Mouse (Mus musculus) CH12.LX (cell line): ENCODE data around the gene Zfp451. TPM values are rescaled to one million over a fixed set of nuclear protein-coding genes. Genes with fewer than 3 reads are reported as not detected.

Experiments
- DNase-seq: peaks from one replicate; pipeline ENCODE4 v3.0.0-alpha.2; 2013; ENCODE audit errors: extremely low read depth
- H3K27ac ChIP-seq: 2 replicates; pipeline ENCODE4 v1.5.1; 2012; ENCODE audit warnings: low read depth, mild to moderate bottlenecking, control low read depth, moderate library complexity; ENCODE audit not compliant: insufficient read depth
- H3K27me3 ChIP-seq: replicated peaks from 2 replicates; pipeline ENCODE3; 2012; ENCODE audit warnings: inconsistent platforms
- H3K36me3 ChIP-seq, 2 experiments: replicated peaks in 1 of 2; 2 replicates each; pipeline versions ENCODE3 to v1.6.1; 2012; ENCODE audit warnings: inconsistent platforms in 1 of 2, low read length in 1 of 2, mild to moderate bottlenecking in 1 of 2, mixed read lengths in 1 of 2, moderate library complexity in 1 of 2; ENCODE audit not compliant: control insufficient read depth in 1 of 2, insufficient read depth in 1 of 2
- H3K4me1 ChIP-seq, 2 experiments: 2 replicates each; pipeline ENCODE4 v1.6.1; 2012; ENCODE audit warnings: inconsistent platforms in 1 of 2, moderate library complexity in 1 of 2; ENCODE audit not compliant: insufficient read depth in 2 of 2, control insufficient read depth in 1 of 2
- H3K4me2 ChIP-seq: 2 replicates; pipeline ENCODE4 v1.6.1; 2012; ENCODE audit warnings: low read depth, mild to moderate bottlenecking, control low read depth; ENCODE audit not compliant: poor library complexity, insufficient read depth, severe bottlenecking
- H3K4me3 ChIP-seq, 3 experiments: fragments of 150-350 bp in 1 of 3; sonication (generic) in 1 of 3; replicated peaks in 1 of 3; 2 replicates each; pipeline versions ENCODE3 to v1.5.1; 2011 to 2012; ENCODE audit warnings: low read depth in 2 of 3, low read length in 2 of 3, mild to moderate bottlenecking in 2 of 3, moderate library complexity in 2 of 3, control low read depth in 1 of 3, improper control_type of control experiment in 1 of 3, inconsistent platforms in 1 of 3, mixed read lengths in 1 of 3; ENCODE audit not compliant: poor library complexity in 1 of 3
- H3K79me2 ChIP-seq: replicated peaks from 2 replicates; pipeline ENCODE4 v1.6.1; 2012; ENCODE audit warnings: mild to moderate bottlenecking, moderate library complexity; ENCODE audit not compliant: control insufficient read depth, poor library complexity, insufficient read depth, severe bottlenecking; ENCODE audit errors: extremely low read depth
- H3K9ac ChIP-seq: 2 replicates; pipeline ENCODE4 v1.6.1; 2012; ENCODE audit warnings: low read depth, mild to moderate bottlenecking, control low read depth, moderate library complexity; ENCODE audit not compliant: insufficient read depth
- H3K9me3 ChIP-seq: replicated peaks from 2 replicates; pipeline ENCODE3; 2012; ENCODE audit warnings: low read length, inconsistent platforms, mixed read lengths
- BHLHE40 ChIP-seq: IDR thresholded peaks from 2 replicates; pipeline ENCODE4 v1.6.1; 2011; ENCODE audit warnings: mild to moderate bottlenecking, low read depth, low read length, improper control_type of control experiment
- CHD1 ChIP-seq: IDR thresholded peaks from 2 replicates; pipeline ENCODE4 v1.6.1; 2012; ENCODE audit warnings: low read depth, low read length, improper control_type of control experiment, inconsistent platforms
- E2F4 ChIP-seq: IDR thresholded peaks from 2 replicates; pipeline ENCODE4 v1.6.1; 2011; ENCODE audit warnings: low read depth, low read length, improper control_type of control experiment; ENCODE audit not compliant: insufficient replicate concordance
- ELF1 ChIP-seq: IDR thresholded peaks from 2 replicates; pipeline ENCODE4 v1.6.1; 2014; ENCODE audit warnings: low read depth, mild to moderate bottlenecking, inconsistent platforms, low read length, improper control_type of control experiment
- EP300 ChIP-seq: IDR thresholded peaks from 2 replicates; pipeline ENCODE4 v1.6.1; 2011; ENCODE audit warnings: low read length, improper control_type of control experiment
- ETS1 ChIP-seq: conservative IDR thresholded peaks from 2 replicates; pipeline ENCODE4 v1.6.1; 2012; ENCODE audit warnings: low read depth, mild to moderate bottlenecking, inconsistent platforms, low read length, improper control_type of control experiment, moderate library complexity
- GABPA ChIP-seq: IDR thresholded peaks from 2 replicates; pipeline ENCODE4 v1.6.1; 2012; ENCODE audit warnings: low read depth, low read length, improper control_type of control experiment, inconsistent platforms; ENCODE audit not compliant: insufficient replicate concordance
- IRF4 ChIP-seq: IDR thresholded peaks from 2 replicates; pipeline ENCODE4 v1.6.1; 2014; ENCODE audit warnings: low read depth, mild to moderate bottlenecking, inconsistent platforms, low read length, improper control_type of control experiment
- JUN ChIP-seq: IDR thresholded peaks from 2 replicates; pipeline ENCODE4 v1.6.1; 2011; ENCODE audit warnings: low read depth, mild to moderate bottlenecking, low read length, improper control_type of control experiment, moderate library complexity; ENCODE audit not compliant: insufficient read depth
- KAT2A ChIP-seq: IDR thresholded peaks from 2 replicates; pipeline ENCODE4 v1.6.1; 2012; ENCODE audit warnings: low read length, improper control_type of control experiment, inconsistent platforms; ENCODE audit not compliant: insufficient replicate concordance
- MAFK ChIP-seq: IDR thresholded peaks from 2 replicates; pipeline ENCODE4 v1.6.1; 2011; ENCODE audit warnings: low read length, improper control_type of control experiment; ENCODE audit not compliant: insufficient replicate concordance
- MAX ChIP-seq: IDR thresholded peaks from 2 replicates; pipeline ENCODE4 v1.6.1; 2011; ENCODE audit warnings: low read length, improper control_type of control experiment
- MEF2A ChIP-seq: IDR thresholded peaks from 2 replicates; pipeline ENCODE4 v1.6.1; 2014; ENCODE audit warnings: low read depth, mild to moderate bottlenecking, inconsistent platforms, low read length, improper control_type of control experiment, borderline replicate concordance
- MXI1 ChIP-seq: IDR thresholded peaks from 2 replicates; pipeline ENCODE4 v1.6.1; 2011; ENCODE audit warnings: mild to moderate bottlenecking, low read depth, low read length, improper control_type of control experiment
- NRF1 ChIP-seq: IDR thresholded peaks from 2 replicates; pipeline ENCODE4 v1.6.1; 2014; ENCODE audit warnings: low read depth, mild to moderate bottlenecking, inconsistent platforms, low read length, improper control_type of control experiment, moderate library complexity
- PAX5 ChIP-seq: IDR thresholded peaks from 2 replicates; pipeline ENCODE4 v1.6.1; 2012; ENCODE audit warnings: low read length, inconsistent platforms, mixed read lengths
- POLR2A ChIP-seq: IDR thresholded peaks from 2 replicates; pipeline ENCODE4 v1.6.1; 2011; ENCODE audit warnings: low read depth, mild to moderate bottlenecking, improper control_type of control experiment, low read length
- POLR2AphosphoS2 ChIP-seq: IDR thresholded peaks from 2 replicates; pipeline ENCODE4 v1.6.1; 2011; ENCODE audit warnings: low read depth, low read length, improper control_type of control experiment
- RAD21 ChIP-seq: IDR thresholded peaks from 2 replicates; pipeline ENCODE4 v1.6.1; 2011; ENCODE audit warnings: low read depth, mild to moderate bottlenecking, low read length, improper control_type of control experiment, moderate library complexity
- SIN3A ChIP-seq: IDR thresholded peaks from 2 replicates; pipeline ENCODE4 v1.6.1; 2012; ENCODE audit warnings: low read length, improper control_type of control experiment, inconsistent platforms
- SMC3 ChIP-seq: IDR thresholded peaks from 2 replicates; pipeline ENCODE4 v1.6.1; 2011; ENCODE audit warnings: low read depth, low read length, improper control_type of control experiment
- TCF12 ChIP-seq: IDR thresholded peaks from 2 replicates; pipeline ENCODE4 v1.6.1; 2014; ENCODE audit warnings: low read depth, mild to moderate bottlenecking, inconsistent platforms, low read length, improper control_type of control experiment
- USF2 ChIP-seq: conservative IDR thresholded peaks from 2 replicates; pipeline ENCODE4 v1.6.1; 2011; ENCODE audit warnings: low read depth, low read length, improper control_type of control experiment
- ZC3H11A ChIP-seq: IDR thresholded peaks from 2 replicates; pipeline ENCODE4 v1.6.1; 2012; ENCODE audit warnings: low read depth, mild to moderate bottlenecking, inconsistent platforms, low read length, improper control_type of control experiment
- ZKSCAN1 ChIP-seq: IDR thresholded peaks from 2 replicates; pipeline ENCODE4 v1.6.1; 2012; ENCODE audit warnings: low read depth, inconsistent platforms, low read length, improper control_type of control experiment, borderline replicate concordance
- dilution Hi-C: fragments of 300-500 bp; cut with MboI; formaldehyde crosslinking; loops from 2 replicates; pipeline ENCODE4 v1.14.3; 2020; ENCODE audit warnings: low sequenced_read_pairs; ENCODE audit not compliant: extremely low pct_unique_long_range_greater_than_20kb, extremely low pct_ligation_motif_present
- in situ Hi-C: fragments of 300-500 bp; cut with MboI; formaldehyde crosslinking; loops from 3 replicates; pipeline ENCODE4 v1.14.3; 2019; ENCODE audit warnings: low sequenced_read_pairs, low pct_ligation_motif_present, low pct_unique_long_range_greater_than_20kb, mixed read lengths
- polyA plus RNA-seq: library from polyadenylated mRNA; unstranded; fragments of >175 nt; gene quantifications from 2 replicates; pipeline ENCODE4 v1.2.1, GENCODE M21; 2012; ENCODE audit warnings: low read depth; ENCODE audit not compliant: insufficient read length
- total RNA-seq, 2 experiments: library from RNA; depleted of rRNA; stranded (reverse); fragments of 300-350 nt in 1 of 2; fragments of >200 nt in 1 of 2; gene quantifications; 2 replicates each; pipeline ENCODE4 v1.2.3; 2012 to 2014

Zfp451 gene
- total and polyA plus RNA-seq, 3 experiments = 13.9 to 23.0 (median 20.5) TPM

DNA sequence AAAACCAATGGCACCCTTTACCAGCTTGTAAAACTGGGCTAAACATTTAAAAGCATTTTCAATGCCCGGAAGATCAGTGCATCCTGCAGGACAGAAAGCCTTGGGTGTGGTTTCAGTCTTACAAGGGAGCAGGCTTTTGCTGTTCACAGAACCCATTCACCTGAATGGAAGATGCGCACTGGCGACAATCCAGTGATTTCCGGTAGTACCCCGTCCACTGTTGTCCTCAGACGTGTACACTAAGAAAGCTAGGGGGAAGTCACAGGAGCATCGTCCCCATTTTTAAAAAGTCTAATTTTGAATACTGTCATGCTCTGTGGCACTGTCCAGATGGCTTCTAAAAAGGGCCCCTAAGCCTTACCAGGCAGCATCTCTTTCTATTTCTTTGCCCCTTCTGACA lies 58.6 kb downstream of the Zfp451 start:
- Histone ChIP-seq H3K27ac (peak overlapping the region; percentile 0; the same call in 1 of the 2 replicates), H3K9ac (peak overlapping the region; percentile 82), H3K4me2 (peak overlapping the region; percentile 94), H3K4me1 (peaks cover 6 to 36% of the 10 kb centered on the region in 2 experiments), H3K36me3 (peaks cover 3 to 45% of the 10 kb centered on the region in 2 experiments), H3K9me3 (no peaks in the 10 kb centered on the region), H3K4me3 (peak overlapping the region; percentile 70 to 92 (median 89)), H3K79me2 (peaks cover 44% of the 10 kb centered on the region), H3K27me3 (no peaks in the 10 kb centered on the region)
- dilution Hi-C loops = no loop called here
- DNase-seq = peak; percentile 71
- no peak for TF ChIP-seq MEF2A
- no peak for TF ChIP-seq ETS1
- no peak for TF ChIP-seq SIN3A
- no peak for TF ChIP-seq RAD21
- no peak for TF ChIP-seq ZC3H11A
- TF ChIP-seq TCF12 = no peak
- TF ChIP-seq E2F4 = no peak
- TF ChIP-seq SMC3 = no peak
- TF ChIP-seq ZKSCAN1 = no peak
- TF ChIP-seq EP300 = no peak; the same call in 1 of the 2 replicates
- peak; percentile 62 for TF ChIP-seq NRF1
- TF ChIP-seq POLR2AphosphoS2 = no peak
- TF ChIP-seq ELF1 = peak; percentile 16; the same call in 1 of the 2 replicates
- TF ChIP-seq CHD1 = no peak
- no peak; the same call in 1 of the 2 replicates for TF ChIP-seq POLR2A
- in situ Hi-C loops = no loop called here

DNA sequence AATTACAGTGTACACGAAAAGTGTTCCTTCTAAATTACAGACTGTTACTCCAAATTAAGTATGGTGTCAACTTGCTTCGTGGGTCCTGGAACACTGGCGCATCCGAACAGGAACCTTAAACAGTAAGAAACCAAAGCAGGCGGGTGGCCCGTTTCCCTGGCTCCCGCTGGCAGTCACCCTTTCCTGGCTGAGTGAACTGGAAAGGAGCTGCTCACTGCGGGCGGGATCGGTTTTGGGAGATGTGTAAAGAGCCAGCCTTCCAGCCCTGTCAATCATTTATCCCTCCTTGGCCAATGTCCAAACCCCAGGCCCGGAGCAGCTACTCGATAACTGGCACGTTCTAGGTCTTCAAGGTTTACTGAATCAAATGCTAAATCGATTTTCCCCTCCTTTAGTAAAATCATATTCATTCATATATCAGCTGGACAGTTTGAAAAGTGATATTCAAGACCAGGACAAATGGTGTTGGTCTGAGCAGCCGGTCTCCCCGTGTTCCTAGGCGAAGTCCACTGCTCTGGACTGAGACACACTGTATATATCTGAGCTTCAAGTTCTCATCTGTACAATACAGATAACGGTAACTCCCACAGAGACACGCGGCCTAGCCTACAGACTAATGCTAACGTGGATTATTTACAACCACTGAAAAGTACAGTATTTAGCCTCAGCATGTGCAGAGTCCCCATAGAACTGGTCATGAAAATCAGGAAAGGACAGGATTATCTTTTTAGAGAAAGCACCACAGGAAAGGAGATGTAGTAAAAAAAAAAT lies 59.2 kb downstream of the Zfp451 start:
- no peak overlapping the region for H3K27ac ChIP-seq
- peaks cover 6 to 36% of the 10 kb centered on the region in 2 experiments for H3K4me1 ChIP-seq
- in situ Hi-C loops = no loop called here

More for the DNA sequence above, 59.2 kb downstream of the Zfp451 start:
- dilution Hi-C loops = no loop called here
- TF ChIP-seq MAFK (no peak), MAX (no peak), USF2 (no peak), ZKSCAN1 (no peak), JUN (no peak), CHD1 (no peak), IRF4 (no peak), NRF1 (no peak), GABPA (no peak), PAX5 (no peak), ETS1 (no peak), KAT2A (no peak), RAD21 (no peak), BHLHE40 (no peak), MXI1 (no peak)
- TF ChIP-seq, all 38 proteins: peak for 0
- no peak overlapping the region for H3K4me2 ChIP-seq
- H3K4me3 ChIP-seq = peak overlapping the region in 1 of 3 experiments; percentile 70
- H3K9ac ChIP-seq = no peak overlapping the region; the same call in 1 of the 2 replicates
- no peak for DNase-seq
- peaks cover 3 to 46% of the 10 kb centered on the region in 2 experiments for H3K36me3 ChIP-seq
- H3K9me3 ChIP-seq = no peaks in the 10 kb centered on the region
- no peaks in the 10 kb centered on the region for H3K27me3 ChIP-seq
- H3K79me2 ChIP-seq = peaks cover 44% of the 10 kb centered on the region
